Mouse (Mus musculus) kidney, embryonic 14.5 days (tissue): ENCODE measurements around the gene Ccdc38. TPM values are rescaled to one million over a fixed set of nuclear protein-coding genes. Genes with fewer than 3 reads are reported as not detected.

Experiments used
- ATAC-seq: fragments of 200-750 bp; cut with Nextera tagmentation; 2 replicates; pipeline ENCODE4 v1.8.0; 2017; ENCODE audit warnings: moderate number of reproducible peaks, mild to moderate bottlenecking, moderate TSS enrichment, moderate library complexity; ENCODE audit not compliant: low FRiP score, low TSS enrichment
- H3K27ac ChIP-seq: fragments of 300-500 bp; sonication (generic); 2 replicates; pipeline ENCODE4 v1.5.1; 2014; ENCODE audit warnings: low read depth, mild to moderate bottlenecking, low read length, moderate library complexity, mixed read lengths
- H3K27me3 ChIP-seq: fragments of 300-500 bp; sonication (generic); 2 replicates; pipeline ENCODE4 v1.6.1; 2014; ENCODE audit warnings: mild to moderate bottlenecking, low read length; ENCODE audit not compliant: control insufficient read depth, insufficient read depth
- H3K36me3 ChIP-seq: fragments of 300-500 bp; sonication (generic); 2 replicates; pipeline ENCODE4 v1.6.1; 2014; ENCODE audit warnings: low read length, mixed read lengths; ENCODE audit not compliant: control insufficient read depth, insufficient read depth
- H3K4me1 ChIP-seq: fragments of 300-500 bp; sonication (generic); 2 replicates; pipeline ENCODE4 v1.6.1; 2014; ENCODE audit warnings: low read length, mixed read lengths; ENCODE audit not compliant: control insufficient read depth, insufficient read depth
- H3K4me2 ChIP-seq: fragments of 300-500 bp; sonication (generic); replicated peaks from 2 replicates; pipeline ENCODE4 v1.6.1; 2014; ENCODE audit warnings: low read depth, mild to moderate bottlenecking, low read length
- H3K4me3 ChIP-seq: fragments of 300-500 bp; sonication (generic); 2 replicates; pipeline ENCODE4 v1.5.1; 2014; ENCODE audit warnings: mild to moderate bottlenecking, low read length
- H3K9ac ChIP-seq: fragments of 300-500 bp; sonication (generic); 2 replicates; pipeline ENCODE4 v1.6.1; 2014; ENCODE audit warnings: low read depth, mild to moderate bottlenecking, low read length, moderate library complexity
- H3K9me3 ChIP-seq: fragments of 300-500 bp; sonication (generic); 2 replicates; pipeline ENCODE4 v1.6.1; 2016; ENCODE audit warnings: low read length; ENCODE audit not compliant: control insufficient read depth
- WGBS: fragments of 180-500 bp; shearing (Covaris S2); extraction: QIAGEN DNeasy Blood & Tissue Kit; methylation state at CpG from one replicate; pipeline ENCODE4 v1.1.7; 2014; 5-methylcytosine and 5-hydroxymethylcytosine counted together
- polyA plus RNA-seq: library from polyadenylated mRNA; unstranded; fragments of >200 nt; fragmentation: Nextera tagmentation; extraction: Ambion mirVana; gene quantifications from 2 replicates; pipeline ENCODE4 v1.2.1, GENCODE M21; 2014

The Ccdc38 gene
- polyA plus RNA-seq, 1 experiment from 2014 or later: 0.28 TPM

DNA sequence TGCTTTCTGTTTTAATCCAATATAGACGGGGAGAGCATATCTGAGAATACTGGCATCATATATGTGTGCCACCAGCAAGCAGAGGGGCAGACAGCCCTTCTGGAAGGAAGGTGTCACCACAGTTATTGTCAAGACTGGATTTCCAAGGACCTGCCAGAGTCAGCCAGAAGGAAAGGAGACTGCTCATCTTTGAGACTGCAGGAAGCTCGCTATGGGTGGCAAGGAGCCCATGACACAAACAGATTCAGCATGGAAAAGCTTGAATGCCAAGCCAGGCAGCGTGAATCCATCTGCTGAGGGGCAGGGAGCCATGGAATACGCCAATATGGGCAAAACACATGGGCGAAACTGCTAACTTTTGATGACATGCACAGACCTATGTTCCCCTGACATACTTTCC is 93.1 kb downstream of the Ccdc38 start:
- H3K36me3 ChIP-seq: no peaks in the 10 kb centered on the region
- no peak overlapping the region for H3K4me2 ChIP-seq
- H3K27ac ChIP-seq: no peak overlapping the region
- H3K9me3 ChIP-seq: no peaks in the 10 kb centered on the region
- H3K27me3 ChIP-seq: 0 out of 2 replicates have a peak, but pooled peaks cover 5% of the 10 kb centered on the region
- 87% methylated on average over 5 of the region's 5 CpGs for WGBS
- no peak overlapping the region for H3K9ac ChIP-seq
- no peak overlapping the region for H3K4me3 ChIP-seq
- ATAC-seq: no peak
- no peaks in the 10 kb centered on the region for H3K4me1 ChIP-seq

Other genes starting within 250 kb of the Ccdc38 start
- gene Elk3, start 229.5 kb upstream of the Ccdc38 start, polyA plus RNA-seq: 43.4 and 49.1 TPM in 2 replicates
- gene Lta4h, start 87.2 kb upstream of the Ccdc38 start, polyA plus RNA-seq: 146 and 179 TPM in 2 replicates
- gene Hal, start 51.9 kb upstream of the Ccdc38 start, polyA plus RNA-seq: not detected in 2 replicates
- gene Amdhd1, start 599 bp upstream of the Ccdc38 start, polyA plus RNA-seq: 0.33 and 0.76 TPM in 2 replicates
- gene Snrpf, start 49.1 kb downstream of the Ccdc38 start, polyA plus RNA-seq: 166 and 226 TPM in 2 replicates
- gene Ntn4, start 100.0 kb downstream of the Ccdc38 start, polyA plus RNA-seq: 0.59 and 1.3 TPM in 2 replicates